Mouse (Mus musculus): ENCODE data around the gene Glis2. TPM values are rescaled to one million over a fixed set of nuclear protein-coding genes. Genes with fewer than 3 reads are reported as not detected.
A peak's percentile ranks its signal among the peaks of the same experiment; 100 is the strongest.

The Glis2 gene
- total RNA-seq, 2 experiments from 2014 or later, result 20.8 to 23.0 TPM

GRCm38 (mm10) chr16:4632050-4632449, 37.5 kb downstream of the Glis2 start:
- DNase-seq, result peak; percentile 40 to 51
- intact Hi-C loops (cut with DNase I), result loop anchor here (5.0 to 10.0 kb wide), 3 partner anchors 160 to 513 kb away; partner anchors contain the start of genes Cdip1 and Sec14l5

GRCm38 (mm10) chr16:4633661-4634060, 39.1 kb downstream of the Glis2 start:
- intact Hi-C loops (cut with DNase I), result loop anchor here (5.0 to 10.0 kb wide), 3 partner anchors 159 to 511 kb away; partner anchors contain the start of genes Cdip1 and Sec14l5
- no peak for DNase-seq

- intact Hi-C loops (cut with DNase I), result loop anchor here (5.0 to 10.0 kb wide), 3 partner anchors 158 to 510 kb away; partner anchors contain the start of genes Cdip1 and Sec14l5
- DNase-seq, result no peak
Observed at GRCm38 (mm10) chr16:4634681-4635080, 40.2 kb downstream of the Glis2 start.

- intact Hi-C loops (cut with DNase I), result loop anchor here (10.0 kb wide), 1 partner anchor 509 kb away; the partner anchor contains the start of gene Sec14l5
- DNase-seq, result no peak
Observed at GRCm38 (mm10) chr16:4635760-4636159, 41.2 kb downstream of the Glis2 start.

- intact Hi-C loops (cut with DNase I), result loop anchor here (10.0 kb wide), 1 partner anchor 506 kb away; the partner anchor contains the start of gene Sec14l5
- no peak for DNase-seq
Observed at GRCm38 (mm10) chr16:4638891-4639390, 44.4 kb downstream of the Glis2 start.

- intact Hi-C loops (cut with DNase I), result loop anchor here (10.0 kb wide), 1 partner anchor 505 kb away; the partner anchor contains the start of gene Sec14l5
- DNase-seq, result peak; percentile 86 to 87
Observed at GRCm38 (mm10) chr16:4639831-4640237, 45.3 kb downstream of the Glis2 start, which contains the start of the genes Vasn and Dnaja3. Gene Vasn, plus strand, starts transcription at chr16:4639941. Gene Dnaja3, plus strand, starts transcription at chr16:4639989.

GRCm38 (mm10) chr16:4640267-4641005, 45.9 kb downstream of the Glis2 start:
- intact Hi-C loops (cut with DNase I), result no loop called here
- DNase-seq, result peak in 1 of 2 experiments; percentile 38

- intact Hi-C loops (cut with DNase I), result no loop called here
- peak; percentile 40 to 52 for DNase-seq
Observed at GRCm38 (mm10) chr16:4641119-4641838, 46.8 kb downstream of the Glis2 start.

DNA sequence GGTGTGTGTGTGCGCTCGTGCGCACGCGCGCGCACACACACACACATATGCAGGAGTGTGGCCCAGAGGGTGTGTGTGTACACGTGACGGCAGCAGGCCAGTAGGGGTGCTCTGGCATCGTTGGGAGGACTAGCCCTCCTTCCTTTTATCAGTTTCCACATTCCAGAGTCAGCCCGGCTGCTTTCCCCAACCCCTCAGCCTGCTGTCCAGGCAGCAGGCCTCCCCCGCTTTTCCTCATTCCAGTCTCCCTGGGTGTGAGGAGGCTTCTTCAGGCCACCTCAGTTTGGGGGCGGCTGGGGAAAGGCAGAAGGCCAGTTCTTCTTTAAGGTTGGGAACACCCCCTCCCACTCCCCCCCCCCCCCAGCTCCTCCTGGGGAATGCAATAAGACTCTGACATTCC, 47.7 kb downstream of the Glis2 start:
- peak; percentile 71 to 80 for DNase-seq
- intact Hi-C loops (cut with DNase I), result no loop called here

DNA sequence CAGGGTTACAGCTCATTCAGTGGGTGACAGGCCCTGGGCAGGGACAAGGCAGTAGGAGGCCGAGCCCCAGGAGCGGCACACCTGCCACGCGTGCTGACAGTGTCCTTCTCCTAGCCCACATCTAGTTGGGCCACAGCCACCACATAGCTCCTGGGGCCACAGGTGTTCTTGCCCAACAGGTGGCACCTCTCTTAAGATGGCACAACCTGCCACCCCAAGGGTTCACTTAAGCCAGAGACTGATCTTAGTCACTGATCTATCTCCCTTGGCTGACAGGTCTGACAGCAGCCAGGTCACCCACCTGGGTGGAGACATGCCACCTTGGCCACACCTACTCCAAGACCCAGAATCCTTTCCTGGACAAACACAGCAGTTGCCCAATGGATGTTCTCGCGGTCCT, 48.4 kb downstream of the Glis2 start:
- DNase-seq, result no peak
- intact Hi-C loops (cut with DNase I), result no loop called here

GRCm38 (mm10) chr16:4643670-4644419, 49.3 kb downstream of the Glis2 start:
- DNase-seq, result peak; percentile 84 to 91
- intact Hi-C loops (cut with DNase I), result no loop called here

- intact Hi-C loops (cut with DNase I), result no loop called here
- no peak for DNase-seq
Observed at GRCm38 (mm10) chr16:4645867-4646266, 51.4 kb downstream of the Glis2 start.

GRCm38 (mm10) chr16:4646831-4647230, 52.3 kb downstream of the Glis2 start:
- DNase-seq, result no peak
- intact Hi-C loops (cut with DNase I), result no loop called here

DNA sequence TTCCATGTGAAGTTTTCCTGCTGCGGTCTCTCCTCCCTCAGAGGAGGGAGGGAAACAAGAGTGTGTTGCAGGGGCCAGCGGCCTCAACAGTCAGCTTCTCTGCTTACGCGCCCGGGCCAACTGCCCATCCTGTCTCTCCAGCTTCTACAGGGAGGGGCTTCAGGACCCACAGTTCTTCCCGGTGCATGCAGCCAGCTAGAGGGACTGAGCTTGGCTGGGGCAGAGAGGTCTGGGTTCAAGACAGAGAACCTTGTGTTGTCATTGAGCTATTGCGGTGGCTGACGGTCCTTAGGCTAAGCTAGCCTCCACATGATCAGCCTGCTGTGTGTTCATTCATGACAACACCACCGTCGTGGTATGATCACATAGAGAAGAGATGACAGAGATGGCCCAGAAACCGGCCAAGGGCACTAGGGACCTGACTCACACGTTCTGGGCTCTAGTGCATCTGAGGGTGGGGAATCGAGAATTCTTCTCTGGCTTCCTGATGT, 53.2 kb downstream of the Glis2 start:
- intact Hi-C loops (cut with DNase I), result no loop called here
- peak; percentile 59 to 62 for DNase-seq

DNA sequence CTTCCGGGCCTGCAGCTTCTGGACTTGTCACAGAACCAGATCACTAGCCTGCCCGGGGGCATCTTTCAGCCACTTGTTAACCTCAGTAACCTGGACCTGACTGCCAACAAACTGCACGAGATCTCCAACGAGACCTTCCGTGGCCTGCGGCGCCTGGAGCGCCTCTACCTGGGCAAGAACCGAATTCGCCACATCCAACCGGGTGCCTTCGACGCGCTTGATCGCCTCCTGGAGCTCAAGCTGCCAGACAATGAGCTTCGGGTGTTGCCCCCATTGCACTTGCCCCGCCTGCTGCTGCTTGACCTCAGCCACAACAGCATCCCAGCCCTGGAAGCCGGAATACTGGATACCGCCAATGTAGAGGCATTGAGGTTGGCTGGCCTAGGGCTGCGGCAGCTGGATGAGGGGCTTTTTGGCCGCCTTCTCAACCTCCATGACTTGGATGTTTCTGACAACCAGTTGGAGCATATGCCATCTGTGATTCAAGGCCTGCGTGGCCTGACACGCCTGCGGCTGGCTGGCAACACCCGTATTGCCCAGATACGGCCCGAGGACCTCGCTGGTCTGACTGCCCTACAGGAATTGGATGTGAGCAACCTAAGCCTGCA, 54.0 kb downstream of the Glis2 start:
- intact Hi-C loops (cut with DNase I), result no loop called here
- no peak for DNase-seq

DNA sequence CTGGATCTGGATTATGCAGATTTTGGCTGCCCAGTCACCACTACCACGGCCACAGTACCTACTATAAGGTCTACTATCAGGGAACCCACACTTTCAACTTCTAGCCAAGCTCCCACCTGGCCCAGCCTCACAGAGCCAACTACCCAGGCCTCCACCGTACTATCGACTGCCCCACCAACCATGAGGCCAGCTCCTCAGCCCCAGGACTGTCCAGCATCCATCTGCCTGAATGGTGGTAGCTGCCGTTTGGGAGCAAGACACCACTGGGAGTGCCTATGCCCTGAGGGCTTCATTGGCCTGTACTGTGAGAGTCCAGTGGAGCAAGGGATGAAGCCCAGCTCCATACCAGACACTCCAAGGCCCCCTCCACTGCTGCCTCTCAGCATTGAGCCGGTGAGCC, 54.7 kb downstream of the Glis2 start:
- no peak for DNase-seq
- intact Hi-C loops (cut with DNase I), result no loop called here

GRCm38 (mm10) chr16:4649692-4650091, 55.2 kb downstream of the Glis2 start:
- intact Hi-C loops (cut with DNase I), result no loop called here

DNA sequence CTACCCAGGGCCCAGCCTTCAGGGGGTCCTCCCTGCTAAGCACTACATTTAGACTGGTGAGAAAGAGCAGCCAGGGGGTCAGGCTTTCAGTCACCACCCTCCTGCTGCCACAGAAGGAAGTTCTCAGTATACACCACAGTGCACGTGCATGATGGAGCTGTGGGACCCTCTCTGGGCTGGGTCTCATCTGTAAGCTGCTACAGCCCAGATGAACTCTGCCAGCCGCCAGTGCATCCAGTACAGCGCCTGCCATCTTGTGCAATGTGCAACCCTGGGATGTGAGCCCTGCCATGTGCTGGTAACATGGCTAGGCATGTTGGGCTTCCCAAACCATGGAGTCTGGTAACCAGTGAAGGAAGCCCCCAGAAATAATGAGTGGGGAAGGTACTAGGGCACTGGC, 55.6 kb downstream of the Glis2 start:
- intact Hi-C loops (cut with DNase I), result no loop called here
- no peak for DNase-seq

More at GRCm38 (mm10) chr16:4649692-4650091, 55.2 kb downstream of the Glis2 start:
- DNase-seq, result no peak

- no peak for DNase-seq
- intact Hi-C loops (cut with DNase I), result no loop called here
Observed at GRCm38 (mm10) chr16:4651081-4651480, 56.6 kb downstream of the Glis2 start.

GRCm38 (mm10) chr16:4651624-4652023, 57.1 kb downstream of the Glis2 start:
- intact Hi-C loops (cut with DNase I), result no loop called here

More at GRCm38 (mm10) chr16:4651624-4652023, 57.1 kb downstream of the Glis2 start:
- no peak for DNase-seq

All from heart, postnatal 14 days (tissue).